Mouse (Mus musculus): ENCODE results near the gene Sept4. TPM values are rescaled to one million over a fixed set of nuclear protein-coding genes. Genes with fewer than 3 reads are reported as not detected.

Gene Sept4
- 70.6 and 77.8 TPM in 2 replicates for polyA plus RNA-seq (2015; fragmentation: Nextera tagmentation; extraction: Ambion mirVana)

DNA sequence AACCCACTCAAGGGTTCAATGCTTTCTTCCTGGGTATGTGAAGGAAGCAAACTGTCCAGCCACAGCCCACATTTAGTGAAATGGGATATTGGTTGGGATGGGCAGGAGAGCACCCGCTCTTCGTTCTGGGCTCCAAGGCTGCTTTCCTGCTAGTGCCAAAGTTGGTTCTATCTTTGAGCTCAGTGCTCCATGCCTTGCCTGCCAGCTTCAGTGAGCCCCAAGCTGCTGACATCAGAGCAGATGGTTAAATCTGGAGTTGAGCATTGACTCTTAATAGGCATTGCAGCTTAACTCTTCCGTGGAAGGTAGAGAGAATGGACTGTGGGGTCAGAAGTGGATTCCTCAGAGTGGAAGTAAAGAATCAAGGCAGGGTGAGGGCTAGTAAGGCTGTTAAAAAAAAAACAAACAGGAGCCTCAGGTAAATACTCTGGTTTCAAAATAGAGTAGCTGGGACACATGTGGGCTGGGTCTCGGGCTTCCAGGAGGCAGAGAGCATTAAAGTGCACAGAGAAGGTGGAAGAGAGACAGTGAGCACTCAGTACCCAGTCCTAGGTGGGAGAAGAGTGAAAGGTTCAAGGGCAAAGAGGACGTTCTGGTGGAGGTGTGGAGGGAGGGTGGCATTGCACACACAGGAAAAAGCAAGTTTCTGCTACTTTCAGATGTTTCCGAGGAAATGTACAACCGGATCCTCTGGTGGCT, at the start of gene Sept4:
Gene Sept4, plus strand, starts transcription at position 649 of the 699 bp plus-strand sequence.
- Histone ChIP-seq H3K36me3 (ENCODE audit: insufficient read depth, low read length) (no peaks in the 10 kb centered on the region), H3K4me1 (ENCODE audit: insufficient read depth, low read length) (peaks cover 20% of the 10 kb centered on the region), H3K27ac (ENCODE audit: low read length) (no peak within 1 kb of the TSS), H3K9me3 (ENCODE audit: low read length) (no peaks in the 10 kb centered on the region), H3K4me2 (replicated peaks; ENCODE audit: low read depth, low read length) (no peak within 1 kb of the TSS), H3K9ac (replicated peaks; ENCODE audit: low read length) (no peak within 1 kb of the TSS), H3K4me3 (ENCODE audit: low read length) (no peak within 1 kb of the TSS), H3K27me3 (ENCODE audit: insufficient read depth, low read length) (no peaks in the 10 kb centered on the region)
- WGBS, result 75% methylated on average over 7 of the region's 7 CpGs
- no peak for ATAC-seq (ENCODE audit: low FRiP score, low TSS enrichment)

DNA sequence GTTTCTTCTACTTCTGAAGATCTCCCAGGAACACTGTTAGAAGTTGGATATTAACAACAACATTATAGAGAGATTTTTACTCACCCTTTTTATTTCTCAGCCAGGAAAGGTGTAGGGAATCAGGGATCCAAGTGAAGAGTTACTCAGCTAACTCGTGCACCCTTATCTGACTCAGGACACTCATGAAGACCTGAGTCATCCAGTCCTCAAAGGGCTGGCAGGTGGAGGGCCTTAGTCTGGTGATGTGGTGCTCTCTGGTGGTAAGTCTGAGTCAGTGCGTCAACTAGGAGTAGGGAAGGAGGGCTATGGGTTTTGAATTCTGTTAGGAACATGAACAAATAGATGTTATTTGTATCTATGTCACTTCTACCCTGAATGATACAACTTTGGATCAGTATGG, 49.4 kb upstream of the Sept4 start:
- WGBS, result 9% methylated on average over 2 of the region's 2 CpGs
- Histone ChIP-seq H3K9me3 (ENCODE audit: low read length) (no peaks in the 10 kb centered on the region), H3K27me3 (ENCODE audit: insufficient read depth, low read length) (no peaks in the 10 kb centered on the region), H3K36me3 (ENCODE audit: insufficient read depth, low read length) (no peaks in the 10 kb centered on the region), H3K9ac (replicated peaks; ENCODE audit: low read length) (no peak overlapping the region), H3K4me1 (ENCODE audit: insufficient read depth, low read length) (no peaks in the 10 kb centered on the region), H3K27ac (ENCODE audit: low read length) (no peak overlapping the region), H3K4me3 (ENCODE audit: low read length) (no peak overlapping the region), H3K4me2 (replicated peaks; ENCODE audit: low read depth, low read length) (no peak overlapping the region)
- no peak for ATAC-seq (ENCODE audit: low FRiP score, low TSS enrichment)

DNA sequence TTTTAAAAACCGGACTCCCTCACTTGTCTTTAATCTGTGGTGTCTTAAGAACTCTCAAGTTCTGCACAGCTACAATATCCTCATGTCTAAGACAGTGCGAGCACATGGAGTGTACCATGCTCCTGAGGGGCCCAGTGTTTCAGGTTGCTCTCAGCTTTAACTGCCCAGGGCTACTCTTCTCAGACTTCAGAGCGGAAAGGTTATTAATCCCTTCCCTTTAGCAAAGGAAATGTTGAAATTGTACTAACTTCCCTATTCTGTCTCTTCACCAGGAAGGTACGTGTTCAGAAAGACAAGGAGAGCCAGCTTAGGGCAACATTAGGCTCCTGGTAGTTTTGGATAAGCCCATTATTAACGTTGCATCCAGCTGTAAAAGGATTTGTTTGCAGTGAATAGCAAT, 45.2 kb upstream of the Sept4 start:
- no peaks in the 10 kb centered on the region for H3K4me1 ChIP-seq (ENCODE audit: insufficient read depth, low read length)
- H3K27me3 ChIP-seq (ENCODE audit: insufficient read depth, low read length), result no peaks in the 10 kb centered on the region
- no peak overlapping the region for H3K4me2 ChIP-seq (replicated peaks; ENCODE audit: low read depth, low read length)
- H3K27ac ChIP-seq (ENCODE audit: low read length), result no peak overlapping the region
- 77% methylated on average over 5 of the region's 5 CpGs for WGBS
- no peak for ATAC-seq (ENCODE audit: low FRiP score, low TSS enrichment)
- H3K36me3 ChIP-seq (ENCODE audit: insufficient read depth, low read length), result no peaks in the 10 kb centered on the region
- H3K9ac ChIP-seq (replicated peaks; ENCODE audit: low read length), result no peak overlapping the region
- H3K9me3 ChIP-seq (ENCODE audit: low read length), result no peaks in the 10 kb centered on the region
- no peak overlapping the region for H3K4me3 ChIP-seq (ENCODE audit: low read length)

DNA sequence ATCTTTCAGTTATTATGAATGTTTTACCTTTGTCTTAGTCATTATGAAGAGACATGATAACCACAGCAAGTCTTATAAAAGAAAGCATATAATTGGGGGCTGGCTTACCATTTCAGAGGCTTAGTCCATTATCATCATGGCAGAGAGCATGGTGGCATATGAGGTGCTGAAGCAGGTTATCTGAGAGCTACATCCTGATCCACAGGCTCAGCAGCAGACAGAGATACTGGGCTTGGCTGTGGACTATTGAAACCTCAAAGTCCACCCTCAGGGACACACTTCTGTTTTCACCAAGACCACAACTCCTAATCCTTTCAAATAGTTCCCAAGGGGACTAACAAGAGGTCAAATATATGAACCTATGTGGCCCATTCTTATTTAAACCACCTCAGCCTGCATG, 44.7 kb upstream of the Sept4 start:
- no peaks in the 10 kb centered on the region for H3K36me3 ChIP-seq (ENCODE audit: insufficient read depth, low read length)
- no peak overlapping the region for H3K27ac ChIP-seq (ENCODE audit: low read length)
- no peak overlapping the region for H3K4me2 ChIP-seq (replicated peaks; ENCODE audit: low read depth, low read length)
- no peak for ATAC-seq (ENCODE audit: low FRiP score, low TSS enrichment)
- no peak overlapping the region for H3K4me3 ChIP-seq (ENCODE audit: low read length)
- no peaks in the 10 kb centered on the region for H3K9me3 ChIP-seq (ENCODE audit: low read length)
- H3K27me3 ChIP-seq (ENCODE audit: insufficient read depth, low read length), result no peaks in the 10 kb centered on the region
- H3K4me1 ChIP-seq (ENCODE audit: insufficient read depth, low read length), result no peaks in the 10 kb centered on the region
- no peak overlapping the region for H3K9ac ChIP-seq (replicated peaks; ENCODE audit: low read length)

DNA sequence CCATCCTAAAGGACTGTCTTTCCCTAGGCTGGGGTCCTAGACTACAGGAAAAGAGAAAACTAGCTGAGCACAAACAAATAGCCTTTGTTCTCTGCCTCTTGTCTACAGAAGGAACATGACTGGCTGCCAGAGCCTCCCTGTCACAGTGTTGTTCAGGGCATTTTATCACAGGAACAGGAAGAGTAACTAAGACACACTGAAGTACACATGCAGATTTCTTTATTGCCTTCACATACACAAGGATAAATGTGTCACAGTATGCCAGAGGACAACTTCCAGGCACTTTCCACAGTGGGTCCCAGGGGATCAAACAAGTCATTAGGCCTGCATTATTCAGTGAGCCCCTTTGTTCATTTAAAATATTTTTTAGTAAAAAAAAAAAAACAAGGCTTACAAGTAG, 43.9 kb upstream of the Sept4 start:
- no peak overlapping the region for H3K4me3 ChIP-seq (ENCODE audit: low read length)
- no peaks in the 10 kb centered on the region for H3K27me3 ChIP-seq (ENCODE audit: insufficient read depth, low read length)
- no peak overlapping the region for H3K27ac ChIP-seq (ENCODE audit: low read length)
- H3K9me3 ChIP-seq (ENCODE audit: low read length), result no peaks in the 10 kb centered on the region
- H3K9ac ChIP-seq (replicated peaks; ENCODE audit: low read length), result no peak overlapping the region
- no peaks in the 10 kb centered on the region for H3K4me1 ChIP-seq (ENCODE audit: insufficient read depth, low read length)
- no peaks in the 10 kb centered on the region for H3K36me3 ChIP-seq (ENCODE audit: insufficient read depth, low read length)
- H3K4me2 ChIP-seq (replicated peaks; ENCODE audit: low read depth, low read length), result no peak overlapping the region
- ATAC-seq (ENCODE audit: low FRiP score, low TSS enrichment), result no peak

DNA sequence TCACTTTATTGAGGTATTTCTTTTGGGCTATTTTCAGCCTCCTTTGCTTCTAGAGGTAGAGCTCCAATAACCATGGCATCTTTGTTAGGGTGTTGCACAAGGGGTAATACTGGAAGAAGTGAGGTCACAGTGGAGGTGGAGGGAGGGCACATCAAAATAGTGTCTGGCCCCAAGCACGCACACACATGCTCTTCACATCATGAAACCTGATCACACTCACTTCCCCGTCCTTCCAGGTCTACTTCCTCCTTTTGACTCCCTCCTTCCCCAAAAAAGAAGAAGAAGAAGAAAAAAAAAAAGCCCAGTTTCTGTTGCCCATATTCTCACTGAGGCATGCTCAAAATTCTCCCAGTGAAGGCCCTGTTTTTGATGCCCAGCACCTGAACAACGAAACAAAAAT, 41.3 kb upstream of the Sept4 start:
- ATAC-seq (ENCODE audit: low FRiP score, low TSS enrichment), result no peak
- Histone ChIP-seq H3K9ac (replicated peaks; ENCODE audit: low read length) (no peak overlapping the region), H3K4me1 (ENCODE audit: insufficient read depth, low read length) (no peaks in the 10 kb centered on the region), H3K36me3 (ENCODE audit: insufficient read depth, low read length) (no peaks in the 10 kb centered on the region), H3K4me2 (replicated peaks; ENCODE audit: low read depth, low read length) (no peak overlapping the region), H3K4me3 (ENCODE audit: low read length) (no peak overlapping the region), H3K27ac (ENCODE audit: low read length) (no peak overlapping the region), H3K27me3 (ENCODE audit: insufficient read depth, low read length) (no peaks in the 10 kb centered on the region), H3K9me3 (ENCODE audit: low read length) (no peaks in the 10 kb centered on the region)
- 57% methylated on average over 3 of the region's 3 CpGs for WGBS

DNA sequence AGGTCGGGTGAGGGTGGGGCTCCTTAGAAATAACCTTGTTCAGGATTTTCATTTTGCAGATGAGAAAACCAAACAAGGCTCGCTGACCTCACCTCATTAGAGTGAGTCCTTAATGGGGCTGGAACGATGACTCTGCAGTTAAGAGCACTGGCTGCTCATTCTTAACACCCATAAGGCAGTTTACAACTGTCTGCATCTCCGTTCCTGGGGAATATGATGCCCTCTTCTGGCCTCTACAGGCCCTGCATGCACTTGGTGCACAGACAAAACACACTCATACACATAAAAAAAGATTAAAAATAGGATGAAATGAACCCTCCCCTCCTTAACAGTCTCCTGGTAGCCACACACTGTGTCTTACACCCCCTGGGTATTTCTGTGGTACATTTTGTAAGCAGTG, 40.7 kb upstream of the Sept4 start:
- Histone ChIP-seq H3K4me2 (replicated peaks; ENCODE audit: low read depth, low read length) (no peak overlapping the region), H3K4me3 (ENCODE audit: low read length) (no peak overlapping the region), H3K9me3 (ENCODE audit: low read length) (no peaks in the 10 kb centered on the region), H3K36me3 (ENCODE audit: insufficient read depth, low read length) (no peaks in the 10 kb centered on the region), H3K27ac (ENCODE audit: low read length) (no peak overlapping the region), H3K27me3 (ENCODE audit: insufficient read depth, low read length) (no peaks in the 10 kb centered on the region), H3K9ac (replicated peaks; ENCODE audit: low read length) (no peak overlapping the region), H3K4me1 (ENCODE audit: insufficient read depth, low read length) (no peaks in the 10 kb centered on the region)
- WGBS, result 50% methylated on average over 4 of the region's 4 CpGs
- ATAC-seq (ENCODE audit: low FRiP score, low TSS enrichment), result no peak

DNA sequence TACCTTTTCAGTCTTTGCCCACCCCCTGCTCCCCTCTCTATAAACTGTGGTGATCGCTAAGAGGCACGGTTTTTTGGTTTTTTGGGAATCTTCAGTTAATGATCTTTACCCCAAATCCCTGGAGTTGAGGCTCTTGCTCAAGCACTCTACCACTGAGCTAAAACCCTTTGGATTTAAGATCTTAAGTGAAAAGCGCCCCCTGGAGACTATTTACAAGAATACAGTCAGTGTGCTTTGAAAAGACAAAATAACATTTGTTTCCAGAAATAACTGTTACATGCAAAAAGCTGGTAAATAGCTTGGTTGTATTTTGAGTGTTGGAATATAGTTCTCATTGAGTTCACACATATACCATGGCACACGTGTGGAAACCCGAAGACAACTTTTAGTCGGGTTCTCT, 37.0 kb upstream of the Sept4 start:
- Histone ChIP-seq H3K36me3 (ENCODE audit: insufficient read depth, low read length) (no peaks in the 10 kb centered on the region), H3K4me2 (replicated peaks; ENCODE audit: low read depth, low read length) (no peak overlapping the region), H3K27me3 (ENCODE audit: insufficient read depth, low read length) (no peaks in the 10 kb centered on the region), H3K27ac (ENCODE audit: low read length) (no peak overlapping the region), H3K4me1 (ENCODE audit: insufficient read depth, low read length) (no peaks in the 10 kb centered on the region), H3K9ac (replicated peaks; ENCODE audit: low read length) (no peak overlapping the region), H3K4me3 (ENCODE audit: low read length) (no peak overlapping the region), H3K9me3 (ENCODE audit: low read length) (no peaks in the 10 kb centered on the region)
- WGBS, result 56% methylated on average over 6 of the region's 6 CpGs
- ATAC-seq (ENCODE audit: low FRiP score, low TSS enrichment), result no peak

DNA sequence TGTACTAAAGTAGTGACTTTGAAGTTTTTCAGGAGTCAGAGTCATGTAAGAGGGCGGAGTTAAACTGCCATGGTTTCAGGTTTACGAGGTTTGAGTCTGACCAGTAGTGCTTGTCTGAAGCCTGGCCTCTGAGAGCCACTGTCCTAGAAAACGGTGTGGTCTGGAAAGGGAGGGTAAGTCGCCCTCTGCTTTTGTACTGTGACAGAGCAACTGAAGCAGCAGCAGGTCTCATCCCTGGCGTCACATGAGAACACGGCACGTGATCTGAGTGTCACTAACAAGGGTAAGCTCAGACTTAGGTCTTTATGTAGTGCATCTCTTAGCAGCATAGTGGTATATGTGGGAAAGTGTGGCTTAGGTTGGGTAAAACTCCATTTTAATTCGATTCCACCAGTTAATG, 26.4 kb upstream of the Sept4 start:
- no peak overlapping the region for H3K27ac ChIP-seq (ENCODE audit: low read length)
- no peak; the same call in 1 of the 2 replicates for ATAC-seq (ENCODE audit: low FRiP score, low TSS enrichment)
- no peak overlapping the region for H3K9ac ChIP-seq (replicated peaks; ENCODE audit: low read length)
- no peaks in the 10 kb centered on the region for H3K27me3 ChIP-seq (ENCODE audit: insufficient read depth, low read length)
- no peak overlapping the region for H3K4me3 ChIP-seq (ENCODE audit: low read length)
- H3K36me3 ChIP-seq (ENCODE audit: insufficient read depth, low read length), result no peaks in the 10 kb centered on the region
- no peaks in the 10 kb centered on the region for H3K9me3 ChIP-seq (ENCODE audit: low read length)
- 27% methylated on average over 8 of the region's 8 CpGs for WGBS
- peaks cover 7% of the 10 kb centered on the region; the same call in 1 of the 2 replicates for H3K4me1 ChIP-seq (ENCODE audit: insufficient read depth, low read length)
- H3K4me2 ChIP-seq (replicated peaks; ENCODE audit: low read depth, low read length), result no peak overlapping the region

DNA sequence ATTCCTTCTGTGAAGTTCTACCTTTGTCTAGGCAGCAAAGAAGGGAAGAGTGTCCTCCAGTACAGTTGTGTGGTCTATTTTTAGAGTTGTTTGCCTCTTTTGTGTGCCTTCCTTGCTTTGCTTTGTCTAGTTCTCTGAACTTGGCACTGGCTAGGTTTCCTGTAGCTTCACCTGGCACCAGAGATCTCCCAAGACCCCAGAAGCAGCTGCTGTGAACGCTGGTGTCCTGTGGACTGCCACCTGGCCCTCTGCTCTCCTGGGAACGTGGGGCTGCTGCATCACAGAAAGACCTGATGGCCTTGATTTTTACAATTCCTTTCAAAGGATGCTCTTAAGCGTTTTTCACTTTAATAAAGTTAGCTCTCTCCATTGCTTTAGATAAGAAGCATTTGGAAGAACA, 25.8 kb upstream of the Sept4 start:
- Histone ChIP-seq H3K9me3 (ENCODE audit: low read length) (no peaks in the 10 kb centered on the region), H3K27ac (ENCODE audit: low read length) (no peak overlapping the region), H3K4me3 (ENCODE audit: low read length) (no peak overlapping the region), H3K9ac (replicated peaks; ENCODE audit: low read length) (no peak overlapping the region), H3K4me1 (ENCODE audit: insufficient read depth, low read length) (peaks cover 7% of the 10 kb centered on the region; the same call in 1 of the 2 replicates), H3K27me3 (ENCODE audit: insufficient read depth, low read length) (no peaks in the 10 kb centered on the region), H3K4me2 (replicated peaks; ENCODE audit: low read depth, low read length) (no peak overlapping the region), H3K36me3 (ENCODE audit: insufficient read depth, low read length) (no peaks in the 10 kb centered on the region)
- 55% methylated on average over 3 of the region's 3 CpGs for WGBS
- ATAC-seq (ENCODE audit: low FRiP score, low TSS enrichment), result no peak

Measured in kidney, embryonic 16.5 days (tissue).